Mouse (Mus musculus) E14TG2a.4 (cell line): Measurements from ENCODE around the gene Narfl.
"Not testable (repeated sequence)": the region's sequence is repeated elsewhere in the genome, so short reads cannot be mapped to it uniquely, and the experiment has no call there.

Source experiments
- H3K27me3 ChIP-seq: 2 replicates; pipeline ENCODE4 v1.6.1; 2014; ENCODE audit warnings: low read length, control low read depth; ENCODE audit not compliant: insufficient read depth
- H3K36me3 ChIP-seq: 2 replicates; pipeline ENCODE4 v1.6.1; 2014; ENCODE audit warnings: low read length, control low read depth; ENCODE audit not compliant: insufficient read depth
- H3K4me1 ChIP-seq: replicated peaks from 2 replicates; pipeline ENCODE4 v1.6.1; 2014; ENCODE audit warnings: low read depth, low read length, control low read depth
- H3K4me3 ChIP-seq: replicated peaks from 2 replicates; pipeline ENCODE4 v1.5.1; 2014; ENCODE audit warnings: mild to moderate bottlenecking, low read length
- H3K9me3 ChIP-seq: 2 replicates; pipeline ENCODE4 v1.6.1; 2014; ENCODE audit warnings: low read length, control low read depth
- CTCF ChIP-seq: conservative IDR thresholded peaks from 2 replicates; pipeline ENCODE4 v1.5.1; 2014; ENCODE audit warnings: low read length
- NANOG ChIP-seq: IDR thresholded peaks from 2 replicates; pipeline ENCODE4 v1.6.1; 2014; ENCODE audit warnings: borderline replicate concordance, low read length, mixed read lengths
- POU5F1 ChIP-seq: IDR thresholded peaks from 2 replicates; pipeline ENCODE4 v1.6.1; 2014; ENCODE audit warnings: low read length, borderline replicate concordance

Gene Narfl

GRCm38 (mm10) chr17:25773549-25774120, at the start of gene Narfl:
Narfl (plus strand) TSS chr17:25773776.
- TF ChIP-seq CTCF (peak; percentile 84), NANOG (no peak)
- Histone ChIP-seq H3K36me3 (peaks cover 30% of the 10 kb centered on the region), H3K4me1 (peaks cover 44% of the 10 kb centered on the region), H3K27me3 (0 out of 2 replicates have a peak, but pooled peaks cover 6% of the 10 kb centered on the region), H3K9me3 (no peaks in the 10 kb centered on the region), H3K4me3 (peak within 1 kb of the TSS; percentile 94)

- H3K36me3 ChIP-seq, result peaks cover 84% of the 10 kb centered on the region
- TF ChIP-seq POU5F1 (no peak), NANOG (no peak), CTCF (peak; percentile 59)
- peaks cover 82% of the 10 kb centered on the region for H3K4me1 ChIP-seq
- H3K9me3 ChIP-seq, result no peaks in the 10 kb centered on the region
- H3K4me3 ChIP-seq, result peak overlapping the region; percentile 68
- H3K27me3 ChIP-seq, result no peaks in the 10 kb centered on the region
Observed at GRCm38 (mm10) chr17:25723919-25724318, 49.7 kb upstream of the Narfl start.

- no peaks in the 10 kb centered on the region for H3K9me3 ChIP-seq
- H3K4me3 ChIP-seq, result no peak overlapping the region
- TF ChIP-seq POU5F1, result no peak
- TF ChIP-seq NANOG, result no peak
- TF ChIP-seq CTCF, result no peak
- H3K4me1 ChIP-seq, result peaks cover 75% of the 10 kb centered on the region
- no peaks in the 10 kb centered on the region for H3K27me3 ChIP-seq
- peaks cover 81% of the 10 kb centered on the region for H3K36me3 ChIP-seq
Observed at GRCm38 (mm10) chr17:25725264-25725663, 48.3 kb upstream of the Narfl start.

GRCm38 (mm10) chr17:25727265-25728008, 46.1 kb upstream of the Narfl start, which contains the start of the genes Chtf18 and Rpusd1:
Chtf18 (minus strand) TSS chr17:25727419.
Rpusd1 (plus strand) TSS chr17:25727670.
- peaks cover 75% of the 10 kb centered on the region for H3K36me3 ChIP-seq
- H3K27me3 ChIP-seq, result no peaks in the 10 kb centered on the region
- H3K4me1 ChIP-seq, result peaks cover 65% of the 10 kb centered on the region
- peak within 1 kb of the TSS; percentile 95 for H3K4me3 ChIP-seq
- TF ChIP-seq POU5F1, result no peak
- TF ChIP-seq NANOG, result no peak
- H3K9me3 ChIP-seq, result no peaks in the 10 kb centered on the region

GRCm38 (mm10) chr17:25728009-25728270, 45.6 kb upstream of the Narfl start:
- Histone ChIP-seq H3K9me3 (no peaks in the 10 kb centered on the region), H3K27me3 (no peaks in the 10 kb centered on the region), H3K4me1 (peaks cover 62% of the 10 kb centered on the region), H3K36me3 (peaks cover 70% of the 10 kb centered on the region), H3K4me3 (peak overlapping the region; percentile 89)
- TF ChIP-seq POU5F1, result no peak
- no peak for TF ChIP-seq NANOG
- TF ChIP-seq CTCF, result no peak

- H3K36me3 ChIP-seq, result peaks cover 34% of the 10 kb centered on the region
- no peaks in the 10 kb centered on the region for H3K9me3 ChIP-seq
- H3K4me3 ChIP-seq, result no peak overlapping the region
- peaks cover 24% of the 10 kb centered on the region for H3K4me1 ChIP-seq
- no peaks in the 10 kb centered on the region for H3K27me3 ChIP-seq
- TF ChIP-seq NANOG (no peak), CTCF (peak; percentile 38), POU5F1 (no peak)
Observed at GRCm38 (mm10) chr17:25732082-25732481, 41.5 kb upstream of the Narfl start.

GRCm38 (mm10) chr17:25735246-25735645, 38.3 kb upstream of the Narfl start:
- no peak for TF ChIP-seq CTCF
- no peak for TF ChIP-seq POU5F1
- TF ChIP-seq NANOG, result no peak
- Histone ChIP-seq H3K9me3 (no peaks in the 10 kb centered on the region), H3K4me1 (peaks cover 9% of the 10 kb centered on the region), H3K36me3 (peaks cover 15% of the 10 kb centered on the region), H3K27me3 (0 out of 2 replicates have a peak, but pooled peaks cover 3% of the 10 kb centered on the region), H3K4me3 (no peak overlapping the region)

- peaks cover 10% of the 10 kb centered on the region for H3K36me3 ChIP-seq
- H3K4me3 ChIP-seq, result no peak within 1 kb of the TSS
- 0 out of 2 replicates have a peak, but pooled peaks cover 3% of the 10 kb centered on the region for H3K27me3 ChIP-seq
- peaks cover 9% of the 10 kb centered on the region for H3K4me1 ChIP-seq
- TF ChIP-seq POU5F1 (no peak), CTCF (no peak), NANOG (no peak)
- no peaks in the 10 kb centered on the region for H3K9me3 ChIP-seq
Observed at GRCm38 (mm10) chr17:25735745-25736144, 37.8 kb upstream of the Narfl start, which contains the start of gene Mslnl. Mslnl (plus strand) TSS chr17:25736042.

GRCm38 (mm10) chr17:25738861-25739260, 34.7 kb upstream of the Narfl start:
- Histone ChIP-seq H3K4me1 (peaks cover 16% of the 10 kb centered on the region), H3K9me3 (no peaks in the 10 kb centered on the region), H3K4me3 (no peak overlapping the region), H3K36me3 (no peaks in the 10 kb centered on the region), H3K27me3 (peaks cover 12% of the 10 kb centered on the region; the same call in 1 of the 2 replicates)
- TF ChIP-seq CTCF, result no peak
- no peak for TF ChIP-seq POU5F1
- no peak for TF ChIP-seq NANOG

GRCm38 (mm10) chr17:25741471-25741870, 32.1 kb upstream of the Narfl start:
- not testable (repeated sequence) for H3K4me3 ChIP-seq, H3K9me3 ChIP-seq, H3K36me3 ChIP-seq

More at GRCm38 (mm10) chr17:25741471-25741870, 32.1 kb upstream of the Narfl start:
- peaks cover 18% of the 10 kb centered on the region; the same call in 1 of the 2 replicates for H3K27me3 ChIP-seq
- H3K4me1 ChIP-seq, result peaks cover 24% of the 10 kb centered on the region
